Mouse (Mus musculus): ENCODE data around the gene Mpzl2. TPM values are rescaled to one million over a fixed set of nuclear protein-coding genes. Genes with fewer than 3 reads are reported as not detected.

Mpzl2 gene
- polyA plus RNA-seq (2017; shearing (Covaris generic)), result under 1 TPM; 0.13 to 0.28 TPM

DNA sequence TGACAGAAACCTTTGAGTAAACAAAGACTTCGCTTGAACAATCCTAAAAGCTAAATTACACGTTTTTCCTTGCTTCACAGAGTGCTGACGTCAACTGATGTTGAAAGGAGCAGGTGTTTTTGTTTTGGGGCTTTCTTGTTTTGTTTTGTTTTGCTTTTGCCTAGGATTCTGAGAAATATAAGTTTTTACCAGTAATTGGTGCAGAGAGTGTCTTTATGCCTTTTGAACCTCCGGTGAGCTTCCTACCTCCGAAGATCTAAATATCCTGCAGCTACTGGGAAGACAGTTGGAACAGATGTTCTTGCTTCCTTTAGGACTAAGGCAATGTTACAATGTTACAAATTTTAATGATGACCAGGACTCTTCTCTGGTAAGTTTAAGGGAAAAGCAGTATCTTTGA lies at the start of gene Mpzl2:
Gene Mpzl2, plus strand, starts transcription at position 301 of the 400 bp plus-strand sequence.

DNA sequence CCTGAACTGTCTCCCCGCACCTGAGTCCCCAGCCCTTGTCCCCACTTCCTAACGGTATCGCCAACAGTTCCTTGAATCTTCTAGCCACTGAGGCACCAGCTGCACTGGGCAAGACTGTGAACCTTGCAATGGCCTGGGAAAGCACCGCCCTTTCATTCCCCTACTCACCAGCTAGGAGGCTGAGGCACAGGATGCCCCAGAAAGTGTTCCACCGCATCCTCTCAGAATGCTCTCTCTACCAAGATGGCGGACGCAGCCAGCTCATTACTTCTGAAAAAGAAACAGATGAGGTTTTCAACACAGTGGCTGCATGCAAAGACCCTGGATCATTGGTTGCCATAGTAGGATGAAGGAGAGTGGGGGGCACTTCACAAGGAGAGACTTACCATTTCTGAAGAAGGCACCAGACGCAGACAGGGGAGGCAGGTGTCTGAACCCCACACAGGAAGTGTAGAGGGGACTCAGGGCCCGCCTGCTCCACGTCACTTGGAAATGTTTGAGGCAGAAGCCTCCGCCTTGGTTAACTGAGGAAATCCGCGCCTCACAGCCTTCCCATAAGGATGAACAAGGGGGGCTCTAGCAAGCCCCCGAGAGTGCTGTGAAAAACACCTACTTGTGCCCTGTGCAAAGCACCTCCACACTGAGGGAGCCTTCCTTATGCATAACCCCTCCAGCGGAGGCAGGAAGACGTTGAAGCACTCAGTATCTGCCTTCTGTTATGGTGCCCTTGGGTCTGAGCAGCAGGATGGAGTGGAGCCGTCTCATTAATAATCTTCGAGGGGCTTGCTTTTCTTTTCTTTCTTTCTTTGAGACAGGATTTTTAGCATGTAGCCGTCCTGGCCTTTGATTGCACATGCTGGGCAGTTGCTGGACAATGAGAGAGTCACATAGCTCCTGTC lies 30.2 kb upstream of the Mpzl2 start, which contains the start of gene Cd3e:
Gene Cd3e, minus strand, starts transcription at position 448 of the 899 bp plus-strand sequence.

DNA sequence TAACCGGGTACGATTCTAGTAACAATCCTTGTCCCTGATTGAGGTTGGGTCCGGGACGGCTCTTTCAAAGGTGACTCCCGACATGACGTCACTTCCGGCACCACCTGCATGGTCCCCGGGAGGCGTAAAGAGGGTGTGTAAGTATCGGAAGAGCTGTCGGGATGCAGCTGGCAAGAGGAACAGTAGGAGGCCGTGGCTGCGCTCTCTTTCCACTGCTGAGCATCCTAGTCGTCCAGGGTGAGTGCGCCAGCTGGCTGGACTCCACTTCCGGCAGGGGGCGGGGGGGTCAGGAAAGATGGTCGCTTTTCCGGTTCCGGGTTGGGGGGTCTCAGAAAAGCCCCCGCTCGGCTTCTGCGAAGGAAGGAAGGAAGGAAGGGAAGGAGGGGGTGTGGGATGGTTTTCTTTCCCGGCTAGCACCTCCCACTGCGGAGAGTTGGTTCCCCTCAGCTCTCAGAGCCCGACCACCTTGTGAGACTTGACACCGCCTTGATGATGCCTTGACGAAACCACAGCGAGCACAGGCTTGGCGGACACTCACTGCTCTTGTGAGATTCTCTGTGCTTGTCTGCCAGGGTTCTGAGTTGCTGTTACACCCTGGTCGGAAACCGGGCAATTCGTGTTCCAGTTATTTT lies 15.6 kb downstream of the Mpzl2 start, which contains the start of gene Mpzl3:
Gene Mpzl3, plus strand, starts transcription at position 105 of the 632 bp plus-strand sequence.

DNA sequence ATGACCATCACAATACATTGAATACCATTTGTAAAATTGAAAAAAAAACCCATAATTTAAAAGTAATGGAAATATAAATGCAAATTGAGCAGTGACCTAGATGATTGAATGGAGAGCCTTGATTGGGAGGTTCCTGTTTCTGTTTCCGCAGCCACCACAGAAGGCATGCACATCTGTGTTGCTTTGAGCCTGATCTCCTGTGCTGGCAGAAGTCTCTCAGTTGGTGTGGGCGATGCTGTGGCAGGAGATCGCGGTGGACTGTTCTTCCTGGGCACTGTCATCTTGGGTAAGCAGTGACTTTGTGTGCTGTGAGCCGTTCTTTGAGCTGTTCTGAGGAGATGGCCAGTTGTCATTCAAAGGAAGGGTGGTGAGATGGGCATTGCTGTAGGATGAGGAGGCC lies 39.4 kb downstream of the Mpzl2 start, which contains the start of gene Jaml:
Gene Jaml, plus strand, starts transcription at position 173 of the 400 bp plus-strand sequence.

Other genes with a start within 250 kb of the Mpzl2 start
- gene Tmem25, start 240.5 kb upstream of the Mpzl2 start, polyA plus RNA-seq (2017; shearing (Covaris generic)), result 1 to 10 TPM in 1 of 2 experiments, under 1 TPM in 1; 0.19 to 2.1 TPM
- gene Ttc36, start 236.7 kb upstream of the Mpzl2 start, polyA plus RNA-seq (2017; shearing (Covaris generic)), result not detected
- 10 to 100 TPM; 62.9 to 84.1 TPM for gene Kmt2a, start 158.5 kb upstream of the Mpzl2 start, polyA plus RNA-seq (2017; shearing (Covaris generic))
- gene Atp5l, start 119.1 kb upstream of the Mpzl2 start, polyA plus RNA-seq (2017; shearing (Covaris generic)), result 100 to 1,000 TPM; 295 to 303 TPM
- gene Ube4a, start 74.2 kb upstream of the Mpzl2 start, polyA plus RNA-seq (2017; shearing (Covaris generic)), result 10 to 100 TPM; 45.1 to 47.9 TPM
- gene Cd3g, start 59.4 kb upstream of the Mpzl2 start, polyA plus RNA-seq (2017; shearing (Covaris generic)), result 1,000 to 10,000 TPM; 1,426 to 1,451 TPM
- gene Cd3d, start 58.0 kb upstream of the Mpzl2 start, polyA plus RNA-seq (2017; shearing (Covaris generic)), result 100 to 1,000 TPM; 756 to 785 TPM
- 1,000 to 10,000 TPM; 1,280 to 1,314 TPM for gene Cd3e, start 30.2 kb upstream of the Mpzl2 start, polyA plus RNA-seq (2017; shearing (Covaris generic))
- 10 to 100 TPM in 1 of 2 experiments, 1 to 10 TPM in 1; 9.4 to 14.4 TPM for gene Mpzl3, start 15.4 kb downstream of the Mpzl2 start, polyA plus RNA-seq (2017; shearing (Covaris generic))
- 1 to 10 TPM; 5.0 to 8.7 TPM for gene Jaml, start 39.4 kb downstream of the Mpzl2 start, polyA plus RNA-seq (2017; shearing (Covaris generic))
- gene Scn2b, start 78.0 kb downstream of the Mpzl2 start, polyA plus RNA-seq (2017; shearing (Covaris generic)), result under 1 TPM; 0.14 to 0.39 TPM
- gene Scn4b, start 98.6 kb downstream of the Mpzl2 start, polyA plus RNA-seq (2017; shearing (Covaris generic)), result 1 to 10 TPM in 1 of 2 experiments, under 1 TPM in 1; 0.25 to 1.1 TPM
- gene BC049352, start 142.2 kb downstream of the Mpzl2 start, polyA plus RNA-seq (2017; shearing (Covaris generic)), result 1 to 10 TPM; 1.5 to 6.0 TPM
- gene Tmprss4, start 164.3 kb downstream of the Mpzl2 start, polyA plus RNA-seq (2017; shearing (Covaris generic)), result under 1 TPM; 0.31 to 0.89 TPM
- gene Il10ra, start 229.3 kb downstream of the Mpzl2 start, polyA plus RNA-seq (2017; shearing (Covaris generic)), result 100 to 1,000 TPM in 1 of 2 experiments, 10 to 100 TPM in 1; 39.1 to 103 TPM